39 mouse cellular contexts compared by ENCODE assay signal in genomic region chr5:86769015-86769658, GRCm38 (mm10). TPM values are rescaled to one million over a fixed set of nuclear protein-coding genes. Genes with fewer than 3 reads are reported as not detected.
DNase-seq lines count a peak whose midpoint lies in the region; ATAC-seq lines count a peak whose summit lies in the region.
"Had no signal": no experiment of that assay in that cellular context is flagged by ENCODE, and none has a peak within 500 bp of the region (broad histone marks: within the 10 kb centered on the region; RNA-seq: fewer than 3 reads in every experiment).

No protein-coding gene starts in this region.

- no peaks in the 10 kb centered on the region for H3K27me3 ChIP-seq in forebrain, embryonic 14.5 days (replicated peaks; ENCODE audit: control insufficient read depth, insufficient read depth, low read length)
- H3K27me3 ChIP-seq in forebrain, embryonic 11.5 days (ENCODE audit: control insufficient read depth, insufficient read depth, low read length) = no peaks in the 10 kb centered on the region
- no peaks in the 10 kb centered on the region for H3K27me3 ChIP-seq in limb, embryonic 13.5 days
- no peaks in the 10 kb centered on the region for H3K27me3 ChIP-seq in limb, embryonic 10.5 days (ENCODE audit: low read depth, poor library complexity, severe bottlenecking)
- H3K27me3 ChIP-seq in intestine, embryonic 15.5 days (replicated peaks) = no peaks in the 10 kb centered on the region
- H3K27me3 ChIP-seq: embryonic facial prominence, embryonic 15.5 days; forebrain, embryonic 13.5 days; hindbrain, embryonic 13.5 days; midbrain, embryonic 13.5 days; neural tube, embryonic 15.5 days had no signal

- ATAC-seq in forebrain, embryonic 14.5 days = no peak
- no peak for ATAC-seq in forebrain, embryonic 11.5 days (replicated peaks; ENCODE audit: low FRiP score)
- ATAC-seq in limb, embryonic 13.5 days (ENCODE audit: low FRiP score, low read depth) = 0 out of 2 replicates have a peak, but pooled peaks have one; percentile 24
- peak; percentile 65; the same call in 1 of the 2 replicates for ATAC-seq in intestine, embryonic 15.5 days
- ATAC-seq: CD4-positive, CD25-positive, alpha-beta regulatory T cell, adult 4 months; forebrain, embryonic 13.5 days; midbrain, embryonic 13.5 days had no signal

- H3K4me3 ChIP-seq in forebrain, embryonic 14.5 days (ENCODE audit: low read depth, low read length) = no peak overlapping the region
- no peak overlapping the region for H3K4me3 ChIP-seq in forebrain, embryonic 11.5 days (ENCODE audit: low read depth, low read length)
- no peak overlapping the region for H3K4me3 ChIP-seq in limb, embryonic 13.5 days
- H3K4me3 ChIP-seq in limb, embryonic 10.5 days = no peak overlapping the region
- H3K4me3 ChIP-seq in intestine, embryonic 15.5 days (replicated peaks) = no peak overlapping the region
- H3K4me3 ChIP-seq: embryonic facial prominence, embryonic 15.5 days; forebrain, embryonic 13.5 days; hindbrain, embryonic 13.5 days; layer of hippocampus, adult 2 months; midbrain, embryonic 13.5 days; neural tube, embryonic 15.5 days had no signal

- H3K4me1 ChIP-seq in forebrain, embryonic 14.5 days (ENCODE audit: control insufficient read depth, insufficient read depth, low read length) = no peaks in the 10 kb centered on the region
- H3K4me1 ChIP-seq in forebrain, embryonic 11.5 days (replicated peaks; ENCODE audit: control insufficient read depth, insufficient read depth, low read length) = no peaks in the 10 kb centered on the region
- H3K4me1 ChIP-seq in limb, embryonic 13.5 days = no peaks in the 10 kb centered on the region
- H3K4me1 ChIP-seq in limb, embryonic 10.5 days = no peaks in the 10 kb centered on the region
- H3K4me1 ChIP-seq in intestine, embryonic 15.5 days (replicated peaks) = no peaks in the 10 kb centered on the region
- H3K4me1 ChIP-seq: embryonic facial prominence, embryonic 15.5 days; forebrain, embryonic 13.5 days; hindbrain, embryonic 13.5 days; midbrain, embryonic 13.5 days; neural tube, embryonic 15.5 days had no signal

- no peak overlapping the region for H3K9ac ChIP-seq in forebrain, embryonic 14.5 days (ENCODE audit: low read length)
- no peak overlapping the region for H3K9ac ChIP-seq in forebrain, embryonic 11.5 days (ENCODE audit: low read length)
- no peak overlapping the region for H3K9ac ChIP-seq in limb, embryonic 13.5 days
- no peak overlapping the region for H3K9ac ChIP-seq in intestine, embryonic 15.5 days
- H3K9ac ChIP-seq: embryonic facial prominence, embryonic 15.5 days; forebrain, embryonic 13.5 days; hindbrain, embryonic 13.5 days; midbrain, embryonic 13.5 days; neural tube, embryonic 15.5 days had no signal

- intact Hi-C loops in gastrocnemius, postnatal 36 days (cut with DNase I) = no loop called here

- H3K27ac ChIP-seq in forebrain, embryonic 14.5 days (ENCODE audit: low read depth, low read length) = no peak overlapping the region
- no peak overlapping the region for H3K27ac ChIP-seq in forebrain, embryonic 11.5 days (ENCODE audit: low read depth, low read length)
- no peak overlapping the region for H3K27ac ChIP-seq in limb, embryonic 13.5 days
- no peak overlapping the region for H3K27ac ChIP-seq in limb, embryonic 10.5 days
- no peak overlapping the region for H3K27ac ChIP-seq in intestine, embryonic 15.5 days
- H3K27ac ChIP-seq: forebrain, embryonic 13.5 days; hindbrain, embryonic 13.5 days; layer of hippocampus, adult 2 months; macrophage; midbrain, embryonic 13.5 days; neural tube, embryonic 15.5 days had no signal

- WGBS in forebrain, embryonic 14.5 days = 40% methylated on average over 3 of the region's 3 CpGs
- 57% methylated on average over 3 of the region's 3 CpGs for WGBS in forebrain, embryonic 11.5 days
- WGBS in limb, embryonic 13.5 days = 45% methylated on average over 3 of the region's 3 CpGs
- WGBS in limb, embryonic 10.5 days = 83% methylated on average over 3 of the region's 3 CpGs
- 40% methylated on average over 3 of the region's 3 CpGs for WGBS in intestine, embryonic 15.5 days

- no peaks in the 10 kb centered on the region for H3K9me3 ChIP-seq in forebrain, embryonic 14.5 days (replicated peaks; ENCODE audit: control insufficient read depth, low read length)
- no peaks in the 10 kb centered on the region for H3K9me3 ChIP-seq in forebrain, embryonic 11.5 days (ENCODE audit: control insufficient read depth, low read length)
- H3K9me3 ChIP-seq in limb, embryonic 13.5 days = no peaks in the 10 kb centered on the region
- H3K9me3 ChIP-seq in limb, embryonic 10.5 days (replicated peaks) = no peaks in the 10 kb centered on the region
- H3K9me3 ChIP-seq in intestine, embryonic 15.5 days = no peaks in the 10 kb centered on the region
- H3K9me3 ChIP-seq: embryonic facial prominence, embryonic 15.5 days; forebrain, embryonic 13.5 days; hindbrain, embryonic 13.5 days; midbrain, embryonic 13.5 days; neural tube, embryonic 15.5 days had no signal

- peak; percentile 3 for DNase-seq in forebrain, embryonic 14.5 days (ENCODE audit: low spot score)
- no peak for DNase-seq in forebrain, embryonic 11.5 days (ENCODE audit: low spot score)
- DNase-seq in limb, embryonic 10.5 days (ENCODE audit: low spot score) = no peak
- DNase-seq in MN1 (ENCODE audit: low spot score) = peak; percentile 72
- DNase-seq in left cerebral cortex, adult 18-20 months (ENCODE audit: low spot score in 2 of 2) = no peak
- DNase-seq in gastrocnemius, postnatal 36 days = no peak
- DNase-seq: adrenal gland, postnatal 10 days; cerebellum, adult 18-20 months; cerebellum, postnatal 10 days; gastrocnemius, postnatal 25 days; heart, adult 18-20 months; heart, postnatal 36 days; kidney, adult 8-10 months; kidney, postnatal 25 days; right cerebral cortex, adult 18-20 months; spleen, adult 18-20 months; thymus, postnatal 4 days had no signal

- H3K4me2 ChIP-seq in forebrain, embryonic 14.5 days (ENCODE audit: low read length) = no peak overlapping the region
- H3K4me2 ChIP-seq in forebrain, embryonic 11.5 days (ENCODE audit: low read depth, low read length, severe bottlenecking) = no peak overlapping the region
- no peak overlapping the region for H3K4me2 ChIP-seq in limb, embryonic 13.5 days (replicated peaks)
- no peak overlapping the region for H3K4me2 ChIP-seq in intestine, embryonic 15.5 days (replicated peaks)
- H3K4me2 ChIP-seq: embryonic facial prominence, embryonic 15.5 days; forebrain, embryonic 13.5 days; heart, embryonic 11.5 days; hindbrain, embryonic 13.5 days; liver, embryonic 11.5 days; midbrain, embryonic 13.5 days; neural tube, embryonic 15.5 days had no signal

- H3K36me3 ChIP-seq in forebrain, embryonic 14.5 days (ENCODE audit: control insufficient read depth, insufficient read depth, low read length) = no peaks in the 10 kb centered on the region
- no peaks in the 10 kb centered on the region for H3K36me3 ChIP-seq in forebrain, embryonic 11.5 days (ENCODE audit: control insufficient read depth, insufficient read depth, low read length)
- H3K36me3 ChIP-seq in limb, embryonic 13.5 days = no peaks in the 10 kb centered on the region
- H3K36me3 ChIP-seq in limb, embryonic 10.5 days = no peaks in the 10 kb centered on the region
- H3K36me3 ChIP-seq in intestine, embryonic 15.5 days = no peaks in the 10 kb centered on the region
- H3K36me3 ChIP-seq: embryonic facial prominence, embryonic 15.5 days; hindbrain, embryonic 13.5 days; midbrain, embryonic 13.5 days; neural tube, embryonic 15.5 days had no signal

RNA-seq across cellular contexts. Expression of gene Tmprss11e, which starts 23.5 kb away (rescaled TPM):
- polyA plus RNA-seq in forebrain, embryonic 14.5 days (2014; fragmentation: Nextera tagmentation; extraction: Ambion mirVana) = not detected in 2 replicates
- polyA plus RNA-seq in forebrain, embryonic 11.5 days (2014; fragmentation: Nextera tagmentation; extraction: Ambion mirVana) = not detected in 2 replicates
- polyA plus RNA-seq in limb, embryonic 13.5 days (2015; fragmentation: Nextera tagmentation; extraction: Ambion mirVana) = not detected in 2 replicates
- not detected in 2 replicates for polyA plus RNA-seq in limb, embryonic 10.5 days (2016; fragmentation: Nextera tagmentation; extraction: Ambion mirVana)
- polyA plus RNA-seq in intestine, embryonic 15.5 days (2015; fragmentation: Nextera tagmentation; extraction: Ambion mirVana) = not detected in 2 replicates
- total RNA-seq in left cerebral cortex, adult 18-20 months (2021) = not detected
- not detected for total RNA-seq in gastrocnemius, postnatal 36 days (2021)
- total RNA-seq: adrenal gland, postnatal 10 days; common myeloid progenitor, adult 5-6 weeks; gastrocnemius, adult 18-20 months; gastrocnemius, postnatal 25 days; heart, adult 18-20 months; heart, postnatal 36 days; layer of hippocampus, adult 2 months; layer of hippocampus, postnatal 25 days; left cerebral cortex, postnatal 10 days; megakaryocyte-erythroid progenitor cell, adult 5-6 weeks had no signal
- polyA plus RNA-seq: forebrain, embryonic 13.5 days; heart, embryonic 16.5 days; hindbrain, embryonic 13.5 days; limb, embryonic 11.5 days; liver, embryonic 11.5 days; liver, embryonic 16.5 days; lung, embryonic 16.5 days; macrophage; neural tube, embryonic 15.5 days; thymus, postnatal 0 days had no signal

RNA-seq across cellular contexts. Expression of gene Ythdc1, which starts 34.9 kb away (rescaled TPM):
- 32.7 and 35.7 TPM in 2 replicates for polyA plus RNA-seq in forebrain, embryonic 14.5 days (2014; fragmentation: Nextera tagmentation; extraction: Ambion mirVana)
- 51.2 and 57.9 TPM in 2 replicates for polyA plus RNA-seq in forebrain, embryonic 11.5 days (2014; fragmentation: Nextera tagmentation; extraction: Ambion mirVana)
- 43.2 and 45.7 TPM in 2 replicates for polyA plus RNA-seq in limb, embryonic 13.5 days (2015; fragmentation: Nextera tagmentation; extraction: Ambion mirVana)
- polyA plus RNA-seq in limb, embryonic 10.5 days (2016; fragmentation: Nextera tagmentation; extraction: Ambion mirVana) = 34.8 and 43.0 TPM in 2 replicates
- polyA plus RNA-seq in intestine, embryonic 15.5 days (2015; fragmentation: Nextera tagmentation; extraction: Ambion mirVana) = 31.5 and 35.2 TPM in 2 replicates
- 10 to 100 TPM; 53.9 to 65.2 TPM for total RNA-seq in left cerebral cortex, adult 18-20 months (2021)
- 10 to 100 TPM; 21.2 to 23.5 TPM for total RNA-seq in gastrocnemius, postnatal 36 days (2021)

Comparison
In these comparisons a context has a peak if more than half of its experiments do, and no peak if none do; other contexts are left out.
1. DNase-seq: peak in forebrain, embryonic 14.5 days (single experiment) and MN1 (single experiment); none in forebrain, embryonic 11.5 days (single experiment), limb, embryonic 10.5 days (single experiment), left cerebral cortex, adult 18-20 months (0 of 2) and gastrocnemius, postnatal 36 days (0 of 2).
2. ATAC-seq: peak in limb, embryonic 13.5 days (single experiment) and intestine, embryonic 15.5 days (single experiment); none in forebrain, embryonic 14.5 days (single experiment) and forebrain, embryonic 11.5 days (single experiment).